Mouse (Mus musculus) brain, embryonic 18.5 days (tissue): Measurements from ENCODE around the gene Btbd19.

Source experiments
- DNase-seq: peaks from one replicate; pipeline ENCODE4 v3.0.0-alpha.2; 2012; ENCODE audit warnings: low read depth, low spot score

The Btbd19 gene

DNA sequence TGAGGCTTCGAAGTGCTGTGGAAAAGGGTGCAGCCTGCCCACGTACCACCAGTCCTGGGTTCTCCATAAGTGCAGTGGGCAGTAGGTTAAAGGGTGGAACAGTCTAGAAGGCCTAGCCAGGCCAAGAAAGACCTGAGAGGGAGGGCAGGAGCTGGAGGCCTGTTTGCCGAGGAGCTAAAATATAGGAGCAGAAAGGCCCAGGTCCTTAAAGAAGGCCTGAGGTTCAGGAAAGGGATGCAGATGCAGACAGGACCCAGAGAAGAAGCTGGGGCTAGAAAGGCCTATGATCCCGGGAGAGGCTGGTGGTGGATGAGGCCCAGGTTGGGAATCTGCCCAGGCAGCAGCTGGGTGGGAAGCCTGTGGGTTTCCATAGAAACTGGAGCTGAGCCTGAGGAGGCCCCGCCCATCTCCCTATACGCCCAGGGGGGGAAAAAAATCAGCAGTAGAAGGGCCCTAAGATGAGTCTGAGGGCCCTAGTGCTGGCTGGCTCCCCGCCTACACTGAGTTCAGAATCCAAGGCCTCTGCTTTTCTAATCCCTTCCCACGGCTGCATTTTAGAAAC is at the start of gene Btbd19:
TSS of gene Btbd19 (minus strand) at position 378 of the 562 bp plus-strand sequence.
- no peak for DNase-seq

DNA sequence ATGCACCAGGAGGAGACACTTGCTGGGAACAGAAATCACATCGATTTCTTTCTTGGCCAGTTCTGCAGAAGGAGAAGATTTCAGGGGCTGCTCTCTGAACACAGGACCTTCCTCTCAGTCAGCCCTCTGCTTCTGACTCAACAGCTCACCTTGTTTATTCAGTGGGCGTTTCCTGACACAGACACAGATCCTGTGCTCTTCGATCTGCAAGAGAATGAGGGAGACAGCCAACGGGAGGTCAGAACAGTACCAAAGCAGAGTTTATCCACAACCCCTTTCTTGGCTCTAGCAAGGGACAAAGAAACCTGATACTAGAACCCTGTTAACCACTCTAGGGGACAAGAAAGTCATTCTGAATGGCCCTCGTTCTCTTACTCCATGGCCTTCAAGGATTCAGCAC is 44.4 kb upstream of the Btbd19 start:
- DNase-seq, result no peak

DNA sequence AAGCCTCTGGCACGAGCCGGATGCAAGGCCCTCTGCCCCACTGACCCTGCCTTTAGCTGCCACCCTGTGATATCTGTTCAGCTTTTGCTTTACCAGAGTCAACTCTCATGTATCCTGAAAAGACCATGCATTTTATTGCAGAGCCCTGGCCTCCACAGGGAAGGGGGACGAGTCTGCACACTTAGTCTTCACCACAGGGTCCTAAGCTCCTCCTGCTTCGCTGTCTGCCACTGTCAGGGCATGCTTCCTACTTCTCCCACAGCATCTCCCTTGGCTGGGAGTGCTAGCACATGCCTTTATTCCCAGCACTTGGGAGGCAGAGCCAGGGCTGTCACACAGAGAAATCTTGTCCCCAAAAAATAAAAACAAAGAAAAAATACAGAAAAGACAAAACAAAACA is 35.7 kb upstream of the Btbd19 start:
- no peak for DNase-seq

DNA sequence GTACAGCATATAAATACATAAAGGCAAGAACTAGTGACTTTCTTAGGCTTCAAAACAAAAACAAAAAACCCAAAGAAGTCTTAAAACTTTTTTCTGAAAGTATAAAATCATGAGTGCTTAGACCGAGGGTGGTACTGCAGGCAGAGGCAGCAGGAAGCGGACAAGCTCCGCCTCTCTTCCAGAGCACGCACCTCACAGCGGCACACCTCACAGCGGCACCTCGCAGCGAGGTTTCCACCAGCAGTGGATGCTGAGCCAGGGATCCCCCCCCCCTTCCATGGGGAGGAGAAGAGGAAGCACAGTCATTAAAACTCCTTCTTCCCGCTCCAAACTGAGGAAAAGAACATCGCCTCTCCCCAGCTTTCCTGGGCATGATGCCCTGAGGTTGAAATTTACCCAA is 34.1 kb upstream of the Btbd19 start:
- no peak for DNase-seq

DNA sequence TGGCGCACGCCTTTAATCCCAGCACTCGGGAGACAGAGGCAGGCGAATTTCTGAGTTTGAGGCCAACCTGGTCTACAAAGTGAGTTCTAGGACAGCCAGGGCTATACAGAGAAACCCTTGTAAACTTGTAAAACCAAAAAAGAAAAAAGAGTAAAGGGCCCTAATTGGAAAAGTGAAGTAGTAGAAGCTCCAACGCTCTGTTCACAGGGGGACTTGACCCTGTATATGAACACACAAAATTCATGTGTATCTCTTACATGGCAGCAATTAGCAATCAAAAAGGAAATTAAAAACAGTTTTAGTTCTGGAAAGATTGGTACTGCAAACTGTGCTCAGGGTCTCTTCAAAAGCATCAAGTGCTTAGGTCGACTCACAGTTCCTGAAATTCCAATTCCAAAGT is 30.8 kb upstream of the Btbd19 start:
- DNase-seq, result no peak

DNA sequence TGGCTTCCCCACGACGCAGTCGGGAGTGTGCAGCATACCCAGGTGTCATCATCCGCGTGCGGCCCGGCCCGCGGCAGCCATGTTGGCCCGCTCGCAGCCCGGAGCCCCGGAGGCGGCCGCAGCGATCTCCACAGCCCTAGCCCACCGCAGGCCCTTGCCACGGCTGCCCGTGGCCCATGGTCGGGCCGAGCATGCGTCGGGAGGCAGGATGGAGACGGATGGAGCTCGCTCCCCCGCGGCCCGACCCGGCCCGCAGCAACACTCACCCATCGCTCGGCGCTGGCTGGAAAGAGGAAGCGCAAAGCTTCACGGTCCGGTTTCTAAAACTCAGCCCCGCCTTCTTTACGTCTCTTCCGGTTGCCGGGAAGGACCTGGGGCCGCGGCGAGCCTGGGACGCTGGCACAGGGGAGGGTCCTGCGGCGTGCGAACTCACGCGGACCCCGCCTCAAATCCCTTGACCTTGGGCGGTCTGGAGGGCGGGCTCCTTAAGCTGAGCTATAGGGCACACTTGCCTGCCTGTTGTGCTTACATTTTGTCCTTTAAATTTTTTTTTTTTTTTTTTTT is 30.3 kb upstream of the Btbd19 start, which contains the start of gene Rps8:
TSS of gene Rps8 (minus strand) at position 452 of the 564 bp plus-strand sequence.
- peak; percentile 79 for DNase-seq

DNA sequence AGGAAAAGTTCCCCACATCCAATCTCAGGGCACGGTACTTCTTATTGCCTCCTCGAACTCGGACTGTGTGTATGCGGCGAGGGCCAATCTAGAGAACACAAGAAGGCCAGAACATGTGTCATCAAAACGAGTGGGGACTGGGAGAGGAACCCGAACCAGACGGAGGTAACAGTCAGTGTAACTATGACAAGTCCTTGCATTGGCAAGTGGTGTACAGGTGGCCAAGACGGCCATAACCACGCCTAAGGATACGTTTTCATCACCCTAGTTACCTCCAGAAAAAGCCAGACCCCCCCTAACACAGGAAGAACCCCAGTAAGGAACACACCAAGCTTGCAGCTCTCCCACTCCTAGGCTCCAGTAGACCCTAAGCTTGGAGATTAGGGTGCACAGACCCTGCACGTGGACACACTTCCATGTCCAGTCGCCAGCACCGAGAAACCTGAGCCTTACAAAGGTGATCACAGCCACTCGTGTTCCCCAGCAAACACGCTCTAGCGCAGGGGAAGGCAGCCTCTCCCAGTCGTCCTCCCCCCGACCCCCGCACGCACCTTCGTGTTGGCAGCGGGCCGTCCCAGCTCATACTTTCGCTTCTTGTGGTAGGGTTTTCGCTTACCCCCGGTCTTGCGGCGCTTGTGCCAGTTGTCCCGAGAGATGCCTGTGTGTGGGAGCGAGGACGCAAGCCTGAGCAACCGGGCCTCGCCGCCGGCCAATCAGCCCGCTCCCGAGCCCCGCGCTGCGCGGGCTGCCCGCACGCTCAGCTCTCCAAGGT is 29.7 kb upstream of the Btbd19 start:
- DNase-seq, result no peak

DNA sequence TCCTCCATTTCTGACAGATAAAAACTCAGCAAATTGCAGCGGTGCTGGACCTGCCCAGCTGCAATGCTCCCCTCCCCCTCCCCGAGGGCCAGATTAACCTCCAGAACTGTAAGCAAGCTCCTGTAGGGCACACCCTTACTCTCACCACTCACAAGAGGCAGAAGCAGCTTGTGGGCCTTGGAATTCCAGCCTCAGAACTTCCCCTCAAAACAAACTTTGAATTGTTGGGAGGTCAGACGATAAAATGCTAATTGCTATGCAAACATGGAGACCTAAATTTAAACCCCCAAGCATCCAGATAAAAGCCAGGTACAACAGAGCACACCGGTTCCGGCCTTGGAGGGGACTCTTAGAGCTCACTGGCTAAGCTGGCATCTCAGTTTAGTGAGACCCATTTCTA is 27.2 kb upstream of the Btbd19 start:
- DNase-seq, result no peak

DNA sequence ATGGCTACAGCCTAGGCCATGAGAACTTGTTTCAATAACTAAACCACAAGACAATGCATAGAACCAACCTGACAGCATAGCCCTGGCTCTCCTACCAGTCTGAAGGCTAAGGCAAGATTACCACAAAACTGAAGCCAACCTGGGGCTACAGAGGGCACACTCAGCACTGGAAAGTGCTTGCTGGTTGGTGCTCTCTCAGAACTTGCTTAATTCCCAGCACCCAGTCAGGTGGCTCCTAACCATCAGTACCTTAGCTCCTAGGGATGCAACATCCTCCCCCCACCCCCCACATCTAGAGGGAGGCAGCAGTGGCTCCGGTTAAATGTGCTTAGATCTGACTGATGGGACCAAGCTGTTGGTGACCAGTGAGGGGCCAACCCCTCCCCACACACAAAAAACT is 25.9 kb upstream of the Btbd19 start:
- DNase-seq, result no peak

DNA sequence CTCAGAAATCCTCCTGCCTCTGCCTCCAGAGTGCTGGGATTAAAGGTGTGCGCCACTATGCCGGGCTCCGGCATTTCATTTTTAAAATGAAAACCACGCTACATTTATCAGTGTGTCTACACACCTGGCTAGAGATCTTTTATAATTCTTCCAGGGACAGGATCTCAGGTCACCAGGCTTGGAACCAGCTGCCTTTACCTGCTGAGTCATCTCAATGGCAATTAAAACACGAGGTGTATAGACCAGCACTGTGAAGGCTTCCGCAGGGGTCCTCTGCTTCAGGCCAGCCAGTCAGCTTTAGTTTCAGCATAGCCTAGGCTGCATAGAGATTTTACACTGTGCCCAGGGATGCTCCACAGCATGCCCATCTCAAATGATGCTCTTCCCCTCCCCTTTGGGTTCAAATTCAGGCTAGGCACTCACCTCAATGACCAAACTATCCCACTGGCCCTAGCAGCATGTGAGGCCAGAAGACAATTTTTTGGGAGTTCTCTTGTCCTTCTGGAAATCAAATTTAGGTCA is 24.7 kb upstream of the Btbd19 start:
- DNase-seq, result no peak

- DNase-seq, result no peak
Measured at GRCm38 (mm10) chr4:117149291-117150211, 24.0 kb upstream of the Btbd19 start.

- DNase-seq, result no peak
Measured at GRCm38 (mm10) chr4:117148815-117149214, 23.3 kb upstream of the Btbd19 start.

DNA sequence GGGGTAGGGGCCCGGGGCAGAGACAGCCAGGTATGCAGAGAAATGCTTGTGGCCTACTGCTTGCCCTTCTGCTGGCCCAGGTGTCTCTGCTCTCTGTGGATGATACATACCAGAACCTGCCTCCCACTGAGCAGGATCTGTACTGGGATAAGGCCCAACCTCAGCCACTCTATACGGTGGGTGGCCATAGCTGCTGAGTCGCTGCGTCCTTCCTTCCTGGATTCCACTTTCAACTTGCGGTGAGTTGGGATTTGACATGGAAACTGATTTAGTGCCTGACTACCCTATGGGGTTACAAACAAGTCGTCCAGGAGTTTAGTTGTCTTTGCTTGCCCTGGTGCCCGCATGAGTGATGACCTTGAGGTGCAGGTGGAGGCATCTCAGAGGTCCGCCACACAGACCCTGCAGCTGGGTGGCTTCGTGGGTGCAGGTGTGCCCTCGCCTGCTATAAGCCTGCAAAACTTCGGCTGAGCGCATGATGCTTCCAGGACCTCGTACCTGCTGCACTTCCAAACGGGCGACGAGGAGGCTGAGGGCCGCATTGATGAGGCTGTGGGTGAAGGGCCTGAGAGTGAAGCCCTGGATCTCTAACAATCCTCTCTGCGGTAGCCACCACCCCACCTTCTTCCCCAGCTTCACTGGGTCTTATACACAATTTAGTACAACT is 22.7 kb upstream of the Btbd19 start:
- DNase-seq, result no peak

DNA sequence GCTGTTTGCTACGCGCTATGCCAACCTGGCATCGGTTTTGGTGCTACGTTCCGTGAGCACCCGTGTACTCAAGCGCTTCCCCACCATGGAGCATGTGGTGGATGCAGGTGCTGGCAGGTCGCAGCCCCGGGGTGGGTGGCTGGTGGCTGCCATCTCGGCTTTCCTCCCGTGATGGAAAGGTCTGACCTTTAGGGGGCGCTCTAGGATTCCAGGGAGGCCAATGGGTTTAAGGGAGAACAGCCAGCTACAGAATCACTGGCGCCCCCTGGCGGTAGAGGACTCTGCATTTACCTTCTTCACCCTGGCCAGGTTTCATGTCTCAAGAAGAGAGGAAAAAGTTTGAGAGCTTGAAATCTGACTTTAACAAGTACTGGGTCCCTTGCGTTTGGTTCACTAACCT is 20.7 kb upstream of the Btbd19 start:
- no peak for DNase-seq

GRCm38 (mm10) chr4:117145248-117145647 is 19.7 kb upstream of the Btbd19 start:
- no peak for DNase-seq

GRCm38 (mm10) chr4:117143023-117143422 is 17.5 kb upstream of the Btbd19 start:
- no peak for DNase-seq

DNA sequence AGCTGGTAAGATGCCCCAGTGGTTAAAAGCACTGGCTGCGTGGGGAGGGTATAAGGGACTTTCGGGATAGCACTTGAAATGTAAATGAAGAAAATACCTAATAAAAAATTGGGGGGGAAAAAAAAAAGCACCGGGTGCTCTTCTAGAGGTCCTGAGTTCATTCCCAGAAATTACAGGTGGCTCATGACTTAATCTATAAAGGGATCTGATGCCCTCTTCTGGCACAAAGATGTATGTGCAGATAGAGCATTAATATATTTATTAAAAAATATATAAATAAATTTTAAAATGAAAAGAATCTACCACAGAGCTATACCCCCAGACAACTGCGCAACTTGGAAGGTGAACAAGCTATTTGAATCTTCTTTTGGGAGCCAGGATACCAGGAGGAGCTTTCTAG is 15.1 kb upstream of the Btbd19 start:
- no peak for DNase-seq

DNA sequence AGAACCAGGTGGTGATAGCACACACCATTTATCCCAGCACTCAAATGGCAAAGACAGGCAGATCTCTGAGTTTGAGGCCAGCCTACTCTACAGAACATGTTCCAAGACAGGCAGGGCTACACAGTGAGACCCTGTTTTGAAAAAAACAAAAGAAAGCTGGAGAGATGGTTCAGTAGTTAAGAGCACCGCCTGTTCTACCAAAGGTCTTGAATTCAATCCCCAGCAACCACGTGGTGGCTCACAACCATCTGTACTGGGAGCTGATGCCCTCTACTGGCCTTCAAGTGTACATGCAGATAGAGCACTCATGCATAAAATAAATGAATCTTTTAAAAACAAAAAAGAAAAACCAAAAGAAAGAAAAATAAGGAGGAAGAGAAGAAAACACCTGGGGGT is 13.7 kb upstream of the Btbd19 start:
- DNase-seq, result no peak

DNA sequence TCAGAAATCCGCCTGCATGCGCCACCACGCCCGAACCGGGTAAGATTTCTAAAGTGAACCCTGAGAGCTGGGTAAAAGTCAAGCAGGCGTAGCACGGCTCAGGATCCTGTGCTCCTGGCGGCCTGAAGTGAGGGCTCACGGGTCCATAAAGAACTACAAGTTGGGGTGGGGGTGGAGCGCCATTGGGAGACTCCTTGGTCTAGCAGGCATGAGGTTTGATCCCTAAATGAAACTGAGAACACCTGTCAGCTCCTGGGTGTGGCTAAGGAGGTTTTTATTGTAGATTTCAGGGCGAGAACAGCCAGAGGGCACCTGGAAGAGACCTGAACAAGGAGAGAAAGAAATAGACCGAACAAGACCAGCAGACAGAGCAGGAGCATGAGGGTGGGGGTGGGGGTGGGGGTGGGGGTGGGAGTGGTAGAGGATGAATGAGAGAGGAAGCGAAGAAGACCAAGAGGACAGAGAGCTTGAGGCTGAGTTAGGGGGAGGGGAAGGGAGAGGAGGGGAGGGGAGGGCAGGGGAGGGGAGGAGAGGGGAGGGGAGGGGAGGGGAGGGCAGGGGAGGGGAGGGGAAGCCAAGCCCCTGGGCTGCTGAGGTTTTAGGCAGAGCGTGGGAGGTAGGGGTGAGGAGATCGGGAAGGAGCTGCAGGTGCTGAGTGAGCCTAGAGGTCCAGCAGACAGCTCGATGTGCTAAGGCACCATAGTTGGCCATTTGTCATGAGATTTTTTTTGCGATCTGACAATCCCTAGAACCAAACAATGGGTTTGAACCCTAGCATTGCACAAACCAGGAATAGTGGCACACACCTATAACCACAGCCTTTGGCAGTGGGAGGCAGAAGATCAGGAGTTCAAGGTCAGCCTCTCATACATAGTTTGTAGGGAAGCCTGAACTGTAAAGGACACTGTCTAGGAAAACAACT is 13.0 kb upstream of the Btbd19 start:
- DNase-seq, result no peak

DNA sequence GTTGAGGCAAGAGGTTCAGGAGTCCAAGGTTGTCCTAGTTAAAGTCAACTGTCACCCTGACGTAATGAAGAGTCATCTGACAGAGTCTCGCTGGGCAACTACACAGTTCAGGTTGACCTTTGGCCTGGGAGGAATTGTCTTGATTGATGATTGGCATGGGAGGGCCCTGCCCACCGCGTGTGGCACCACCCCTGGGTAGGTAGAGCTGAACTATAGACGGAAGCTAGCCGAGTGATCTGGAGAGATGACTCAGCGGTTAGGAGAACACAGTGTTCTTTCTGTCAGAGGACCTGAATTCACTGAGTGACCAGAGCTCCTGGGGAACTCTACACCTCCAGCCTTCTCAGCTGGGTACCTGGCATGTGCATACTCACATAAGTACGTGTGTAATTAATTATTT is 10.5 kb upstream of the Btbd19 start:
- no peak for DNase-seq
